In genomic region chr4:41507326-41507924, GRCm38 (mm10) we compare ENCODE assay signal across 8 mouse cellular contexts. TPM values are rescaled to one million over a fixed set of nuclear protein-coding genes. Genes with fewer than 3 reads are reported as not detected.
DNase-seq lines count a peak whose midpoint lies in the region; ATAC-seq and TF ChIP-seq lines count a peak whose summit lies in the region.

No protein-coding gene starts in this region.

- peak overlapping the region; percentile 87 for H3K27ac ChIP-seq in layer of hippocampus, adult 2 months
- peak overlapping the region; percentile 24 for H3K27ac ChIP-seq in neural tube, embryonic 14.5 days (ENCODE audit: low read depth, low read length)

- H3K4me1 ChIP-seq in neural tube, embryonic 14.5 days (ENCODE audit: control insufficient read depth, insufficient read depth, low read length): peaks cover 12% of the 10 kb centered on the region; the same call in 1 of the 2 replicates

- H3K4me3 ChIP-seq in layer of hippocampus, adult 2 months: peak overlapping the region; percentile 60
- H3K4me3 ChIP-seq in neural tube, embryonic 14.5 days (ENCODE audit: low read depth, low read length): peak overlapping the region; percentile 35

- H3K4me2 ChIP-seq in neural tube, embryonic 14.5 days (ENCODE audit: low read depth, low read length): peak overlapping the region; percentile 78

- DNase-seq in layer of hippocampus, adult 2 months (ENCODE audit: low spot score in 2 of 2): no peak
- DNase-seq in layer of hippocampus, adult 9-11 months: no peak
- DNase-seq in embryo, embryonic 10.5 days (ENCODE audit: low spot score): peak; percentile 64
- peak; percentile 28 for DNase-seq in induced T-regulatory cell, adult 2 months (ENCODE audit: low read depth)
- no peak for DNase-seq in left cerebral cortex, adult 8-10 months (ENCODE audit: low spot score in 2 of 2)
- DNase-seq in urinary bladder, postnatal 4 days (ENCODE audit: low spot score in 2 of 2): no peak
- no peak for DNase-seq in kidney, postnatal 14 days

- H3K9me3 ChIP-seq in neural tube, embryonic 14.5 days (ENCODE audit: control insufficient read depth, low read length): no peaks in the 10 kb centered on the region

- H3K9ac ChIP-seq in neural tube, embryonic 14.5 days (replicated peaks; ENCODE audit: low read depth, low read length): peak overlapping the region; percentile 66

- no peaks in the 10 kb centered on the region for H3K36me3 ChIP-seq in neural tube, embryonic 14.5 days (ENCODE audit: control insufficient read depth, insufficient read depth, low read length)

- no peaks in the 10 kb centered on the region for H3K27me3 ChIP-seq in neural tube, embryonic 14.5 days (ENCODE audit: control insufficient read depth, insufficient read depth, low read length)

- WGBS in neural tube, embryonic 14.5 days: 2% methylated on average over 22 of the region's 22 CpGs

- peak; percentile 4 for ATAC-seq in neural tube, embryonic 14.5 days (ENCODE audit: low read depth)

- no peak for TF ChIP-seq CTCF in layer of hippocampus, adult 2 months (conservative IDR thresholded peaks at IDR 0.05)

RNA-seq across cellular contexts. Expression of gene AI464131, which starts 4.5 kb away (rescaled TPM):
- 10 to 100 TPM; 31.4 to 31.8 TPM for total RNA-seq in layer of hippocampus, adult 2 months (2021)
- polyA plus RNA-seq in neural tube, embryonic 14.5 days (2014; fragmentation: Nextera tagmentation; extraction: Ambion mirVana): 8.0 and 8.6 TPM in 2 replicates
- 10 to 100 TPM; 20.9 to 26.5 (median 23.3) TPM for total RNA-seq in left cerebral cortex, adult 8-10 months (2022)

RNA-seq across cellular contexts. Expression of gene 1110017D15Rik, which starts 9.7 kb away (rescaled TPM):
- total RNA-seq in layer of hippocampus, adult 2 months (2021): 1 to 10 TPM; 4.5 to 6.1 TPM
- 5.3 and 13.7 TPM in 2 replicates for polyA plus RNA-seq in neural tube, embryonic 14.5 days (2014; fragmentation: Nextera tagmentation; extraction: Ambion mirVana)
- 1 to 10 TPM; 2.7 to 5.7 (median 4.3) TPM for total RNA-seq in left cerebral cortex, adult 8-10 months (2022)

RNA-seq across cellular contexts. Expression of gene Nudt2, which starts 42.5 kb away (rescaled TPM):
- total RNA-seq in layer of hippocampus, adult 2 months (2021): 10 to 100 TPM; 29.3 to 30.4 TPM
- 60.8 and 78.5 TPM in 2 replicates for polyA plus RNA-seq in neural tube, embryonic 14.5 days (2014; fragmentation: Nextera tagmentation; extraction: Ambion mirVana)
- total RNA-seq in left cerebral cortex, adult 8-10 months (2022): 10 to 100 TPM; 29.4 to 32.6 (median 30.5) TPM

RNA-seq across cellular contexts. Expression of gene Kif24, which starts 42.7 kb away (rescaled TPM):
- total RNA-seq in layer of hippocampus, adult 2 months (2021): 1 to 10 TPM; 1.2 to 1.3 TPM
- 2.1 and 2.3 TPM in 2 replicates for polyA plus RNA-seq in neural tube, embryonic 14.5 days (2014; fragmentation: Nextera tagmentation; extraction: Ambion mirVana)
- total RNA-seq in left cerebral cortex, adult 8-10 months (2022): 1 to 10 TPM in 3 of 4 experiments, under 1 TPM in 1; 0.72 to 1.8 (median 1.3) TPM

Comparison
In these comparisons a context has a peak if more than half of its experiments do, and no peak if none do; other contexts are left out.
1. DNase-seq: peak in embryo, embryonic 10.5 days (single experiment) and induced T-regulatory cell, adult 2 months (single experiment); none in layer of hippocampus, adult 2 months (0 of 2), layer of hippocampus, adult 9-11 months (single experiment), left cerebral cortex, adult 8-10 months (0 of 2), urinary bladder, postnatal 4 days (0 of 2) and kidney, postnatal 14 days (single experiment).